Mouse (Mus musculus): Measurements from ENCODE around the gene Nkx6-1.

DNA sequence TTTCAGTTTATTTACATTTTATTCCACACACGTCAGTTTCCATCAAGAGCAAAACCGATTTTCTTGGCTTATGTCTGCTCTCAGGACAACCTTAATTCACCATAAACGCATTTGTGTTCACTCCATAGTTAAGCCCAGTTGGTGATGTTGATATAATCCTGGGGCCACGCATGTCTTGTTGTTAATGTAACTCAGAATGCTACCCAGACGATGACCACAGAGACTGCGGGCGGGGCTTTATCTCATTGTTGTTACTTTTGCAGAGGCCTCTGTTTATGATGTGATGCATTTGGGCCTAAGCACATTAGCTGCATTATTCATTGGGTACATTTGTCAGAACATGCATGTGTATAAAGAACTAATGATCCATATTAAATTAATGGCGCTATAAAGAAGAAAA, 19.7 kb downstream of the Nkx6-1 start:
- no peak for TF ChIP-seq GATA1 (IDR thresholded peaks at IDR 0.05; ENCODE audit: borderline replicate concordance, low read length)
- no peak for TF ChIP-seq FLI1 (IDR thresholded peaks at IDR 0.05; ENCODE audit: low read length)
